Mouse (Mus musculus) small intestine, adult 2 months (tissue): Measurements from ENCODE around the gene Phip. TPM values are rescaled to one million over a fixed set of nuclear protein-coding genes. Genes with fewer than 3 reads are reported as not detected.

Experiments
- H3K27ac ChIP-seq: fragments of 200-500 bp; 2 replicates; pipeline ENCODE4 v1.5.1; 2012; ENCODE audit warnings: low read depth, low read length, control low read depth, inconsistent platforms; ENCODE audit not compliant: insufficient read depth
- H3K27me3 ChIP-seq: fragments of 200-500 bp; 2 replicates; pipeline ENCODE4 v1.6.1; 2012; ENCODE audit warnings: mild to moderate bottlenecking, moderate library complexity, low read length, inconsistent platforms; ENCODE audit not compliant: control insufficient read depth, insufficient read depth
- H3K36me3 ChIP-seq: fragments of 200-500 bp; 2 replicates; pipeline ENCODE4 v1.6.1; 2012; ENCODE audit warnings: mild to moderate bottlenecking, low read length, control low read depth, inconsistent platforms; ENCODE audit not compliant: control insufficient read depth, insufficient read depth
- H3K4me1 ChIP-seq: fragments of 200-500 bp; 2 replicates; pipeline ENCODE4 v1.6.1; 2012; ENCODE audit warnings: low read length, inconsistent platforms, mixed read lengths; ENCODE audit not compliant: control insufficient read depth, insufficient read depth, insufficient read length
- H3K4me3 ChIP-seq: fragments of 200-500 bp; 2 replicates; pipeline ENCODE4 v1.5.1; 2012; ENCODE audit warnings: low read depth, mild to moderate bottlenecking, control low read depth, inconsistent platforms, low read length, moderate library complexity
- CTCF ChIP-seq: fragments of 200-500 bp; IDR thresholded peaks from 2 replicates; pipeline ENCODE4 v1.5.1; 2012; ENCODE audit warnings: low read depth, mild to moderate bottlenecking, control low read depth, inconsistent platforms, low read length, moderate library complexity, mixed read lengths; ENCODE audit not compliant: insufficient replicate concordance, insufficient read length; ENCODE audit errors: extremely low read depth
- POLR2A ChIP-seq: fragments of 200-500 bp; IDR thresholded peaks from 2 replicates; pipeline ENCODE4 v1.6.1; 2012; ENCODE audit warnings: low read depth, mild to moderate bottlenecking, control low read depth, inconsistent platforms, low read length, moderate library complexity
- WGBS: fragments of 180-500 bp; shearing (Covaris S2); methylation state at CpG from one replicate; pipeline ENCODE4 v1.1.7; 2018; 5-methylcytosine and 5-hydroxymethylcytosine counted together
- polyA plus RNA-seq: library from polyadenylated mRNA; depleted of rRNA; stranded (reverse); fragments of >200 nt; gene quantifications from 2 replicates; pipeline ENCODE4 v1.2.3, GENCODE M21; 2012; rRNA removed

The Phip gene
- polyA plus RNA-seq, result 0.77 and 1.3 TPM in 2 replicates

DNA sequence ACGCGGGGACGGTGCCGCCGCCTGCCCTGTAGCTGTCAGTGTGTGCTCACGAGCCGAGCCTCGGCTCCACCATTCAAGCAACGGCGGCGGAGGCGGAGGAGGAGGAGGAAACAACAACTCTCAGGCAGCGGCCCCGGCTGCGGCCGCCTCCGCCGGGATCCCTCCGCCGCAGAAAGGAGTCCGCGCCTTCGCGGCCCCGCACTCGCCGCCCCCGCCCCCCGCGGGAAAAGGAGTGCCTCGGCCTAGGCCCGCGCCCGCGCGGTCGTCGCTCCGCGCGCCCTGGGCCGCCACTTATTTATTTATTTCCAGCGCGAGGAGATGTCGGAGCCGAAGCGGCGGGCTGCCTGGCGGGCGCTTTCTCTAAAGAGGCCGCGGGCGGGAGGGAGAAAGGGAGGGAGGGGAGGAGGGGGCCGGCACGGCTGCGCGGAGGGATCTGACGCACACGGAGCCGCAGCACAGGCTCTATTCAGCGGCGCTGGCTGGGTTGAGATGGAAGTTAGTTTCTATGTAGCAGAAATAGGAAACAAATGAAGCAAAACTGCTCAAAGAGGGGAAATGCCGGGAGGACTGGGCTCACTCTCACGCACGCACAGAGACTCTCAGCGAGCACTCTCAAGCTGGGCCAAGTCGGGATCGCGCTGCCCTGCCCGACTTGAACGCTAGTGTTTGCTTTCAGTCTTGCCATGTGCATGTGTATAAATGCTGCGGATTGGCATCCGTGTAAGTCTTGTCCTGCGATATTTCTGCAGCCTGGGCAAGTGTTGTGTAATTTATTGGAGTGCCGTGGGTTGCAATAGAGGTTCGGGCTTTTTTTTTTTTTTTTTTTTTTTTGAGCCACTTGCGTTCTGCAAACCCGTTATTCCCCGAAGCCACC, at the start of gene Phip:
Gene Phip, minus strand, starts transcription at position 175 of the 874 bp plus-strand sequence.
- Histone ChIP-seq H3K4me3 (peak within 1 kb of the TSS; percentile 97), H3K4me1 (peaks cover 3% of the 10 kb centered on the region; the same call in 1 of the 2 replicates), H3K36me3 (0 out of 2 replicates have a peak, but pooled peaks cover 3% of the 10 kb centered on the region), H3K27me3 (no peaks in the 10 kb centered on the region), H3K27ac (peak within 1 kb of the TSS; percentile 94)
- no peak; the same call in 1 of the 2 replicates for TF ChIP-seq CTCF
- TF ChIP-seq POLR2A, result peak; percentile 70; the same call in 1 of the 2 replicates
- WGBS, result under 1% methylated on average over 78 of the region's 79 CpGs

- no peaks in the 10 kb centered on the region for H3K4me1 ChIP-seq
- H3K27ac ChIP-seq, result no peak overlapping the region
- no peaks in the 10 kb centered on the region for H3K36me3 ChIP-seq
- H3K4me3 ChIP-seq, result no peak overlapping the region
- no peaks in the 10 kb centered on the region for H3K27me3 ChIP-seq
- 45% methylated on average over 6 of the region's 6 CpGs for WGBS
- no peak for TF ChIP-seq POLR2A
- TF ChIP-seq CTCF, result no peak
These were observed 48.4 kb upstream of the Phip start for GRCm38 (mm10) chr9:83023724-83024123.

GRCm38 (mm10) chr9:83014516-83014915, 39.2 kb upstream of the Phip start:
- H3K36me3 ChIP-seq, result no peaks in the 10 kb centered on the region
- no peak overlapping the region for H3K4me3 ChIP-seq
- H3K27me3 ChIP-seq, result no peaks in the 10 kb centered on the region
- H3K4me1 ChIP-seq, result no peaks in the 10 kb centered on the region
- 52% methylated on average over 4 of the region's 4 CpGs for WGBS
- no peak for TF ChIP-seq POLR2A
- no peak for TF ChIP-seq CTCF
- no peak overlapping the region for H3K27ac ChIP-seq

GRCm38 (mm10) chr9:83008306-83008705, 33.0 kb upstream of the Phip start:
- H3K27me3 ChIP-seq, result no peaks in the 10 kb centered on the region
- H3K4me1 ChIP-seq, result no peaks in the 10 kb centered on the region
- H3K27ac ChIP-seq, result no peak overlapping the region
- H3K36me3 ChIP-seq, result no peaks in the 10 kb centered on the region
- H3K4me3 ChIP-seq, result no peak overlapping the region
- 79% methylated on average over 1 of the region's 1 CpGs for WGBS
- TF ChIP-seq CTCF (no peak), POLR2A (no peak)

- Histone ChIP-seq H3K27me3 (no peaks in the 10 kb centered on the region), H3K36me3 (no peaks in the 10 kb centered on the region), H3K4me1 (no peaks in the 10 kb centered on the region), H3K27ac (no peak overlapping the region), H3K4me3 (no peak overlapping the region)
- TF ChIP-seq CTCF (no peak), POLR2A (no peak)
- WGBS, result 89% methylated on average over 4 of the region's 4 CpGs
These were observed 26.0 kb upstream of the Phip start for GRCm38 (mm10) chr9:83001342-83001741.

DNA sequence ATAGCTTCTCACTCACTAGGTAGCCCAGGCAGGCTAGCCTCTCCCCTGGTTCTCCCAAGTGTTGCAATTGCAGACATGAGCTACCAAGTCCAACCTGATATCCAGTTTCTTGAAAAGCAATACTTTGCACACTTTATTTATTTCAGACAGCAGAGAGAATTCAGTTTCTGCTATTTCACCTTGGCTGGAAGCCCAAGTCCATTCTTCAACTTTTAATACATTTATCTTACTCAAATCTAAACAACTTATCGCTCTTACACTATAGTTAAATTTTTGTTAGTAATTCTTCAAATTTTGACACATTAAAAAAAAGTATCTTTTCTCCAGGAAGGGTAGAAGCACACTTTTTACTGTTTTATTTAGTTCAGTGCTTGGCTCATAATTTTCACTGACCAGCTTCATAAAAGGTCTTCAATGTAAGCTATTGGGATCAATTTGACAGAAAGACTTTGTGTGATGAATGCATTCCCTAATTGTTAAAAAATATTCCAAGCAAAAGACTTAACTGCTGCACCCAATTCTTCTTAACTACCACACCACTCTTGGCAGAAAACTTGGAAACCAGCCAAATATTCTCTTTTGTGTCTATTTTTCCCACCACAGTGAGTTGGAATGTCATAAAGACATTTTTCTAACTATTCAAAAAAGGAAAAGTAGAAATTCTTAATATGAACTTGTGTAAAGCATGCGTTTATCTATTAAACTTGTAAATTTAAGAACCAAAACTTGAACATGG, 22.6 kb upstream of the Phip start:
- H3K4me3 ChIP-seq, result no peak overlapping the region
- TF ChIP-seq CTCF (no peak), POLR2A (no peak)
- no peak overlapping the region for H3K27ac ChIP-seq
- H3K36me3 ChIP-seq, result no peaks in the 10 kb centered on the region
- no peaks in the 10 kb centered on the region for H3K4me1 ChIP-seq
- 73% methylated on average over 2 of the region's 2 CpGs for WGBS
- no peaks in the 10 kb centered on the region for H3K27me3 ChIP-seq

DNA sequence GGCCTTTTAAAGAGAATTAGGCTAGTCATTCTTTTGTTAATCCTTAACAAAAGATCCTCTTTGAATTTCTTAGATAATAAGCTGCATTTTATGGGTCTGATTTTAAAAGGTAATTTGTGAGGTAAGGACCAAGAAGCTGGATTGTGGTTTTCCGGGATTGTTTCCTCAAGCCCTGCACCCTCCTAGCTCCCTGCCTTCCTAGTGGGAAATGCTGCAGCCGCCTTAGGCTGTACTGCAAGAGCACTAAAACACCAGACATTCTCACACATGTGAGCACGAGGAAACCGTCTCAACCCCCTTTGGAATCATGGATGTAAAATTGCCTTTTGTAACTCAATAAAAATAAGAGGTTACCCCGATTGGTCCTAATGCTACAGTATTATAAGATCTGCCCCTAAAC, 1.6 kb upstream of the Phip start:
- H3K27me3 ChIP-seq, result no peaks in the 10 kb centered on the region
- no peak for TF ChIP-seq CTCF
- TF ChIP-seq POLR2A, result no peak
- H3K36me3 ChIP-seq, result 0 out of 2 replicates have a peak, but pooled peaks cover 2% of the 10 kb centered on the region
- peaks cover 3% of the 10 kb centered on the region; the same call in 1 of the 2 replicates for H3K4me1 ChIP-seq
- WGBS, result 59% methylated on average over 5 of the region's 5 CpGs
- no peak overlapping the region for H3K27ac ChIP-seq
- no peak overlapping the region for H3K4me3 ChIP-seq
